ENCODE assay signal across 20 mouse cellular contexts in the genomic region with DNA sequence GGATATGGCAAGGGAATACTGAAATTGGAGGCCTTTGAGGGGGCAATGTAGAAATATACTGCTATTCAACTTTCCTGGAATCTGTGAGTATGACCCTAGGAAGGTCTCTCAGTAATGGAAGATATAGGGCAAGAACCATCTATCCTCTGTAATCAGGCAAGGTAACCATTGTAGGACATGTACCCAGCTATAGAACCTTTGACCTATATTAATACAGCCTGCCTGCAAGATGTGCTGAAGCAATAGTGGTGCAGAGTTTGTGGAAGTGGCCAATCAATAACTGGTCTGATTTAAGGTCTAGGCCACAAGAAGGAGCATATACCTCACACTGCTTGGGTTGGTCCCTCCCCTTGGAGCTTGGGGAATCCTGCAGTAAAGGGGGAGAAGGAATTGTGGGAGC. TPM values are rescaled to one million over a fixed set of nuclear protein-coding genes. Genes with fewer than 3 reads are reported as not detected.
"Had no signal": no experiment of that assay in that cellular context is flagged by ENCODE, and none has a peak within 500 bp of the region (broad histone marks: within the 10 kb centered on the region; RNA-seq: fewer than 3 reads in every experiment).

No protein-coding gene starts in this region.

- H3K27me3 ChIP-seq: neural tube, embryonic 13.5 days; neural tube, embryonic 15.5 days; stomach, embryonic 15.5 days had no signal

- DNase-seq: retina, postnatal 1 day; right cerebral cortex, adult 18-20 months; right cerebral cortex, postnatal 14 days; right cerebral cortex, postnatal 25 days; right cerebral cortex, postnatal 4 days; spleen, adult 18-20 months; thymus, adult 18-20 months; thymus, adult 2 months; thymus, postnatal 14 days; thymus, postnatal 25 days; thymus, postnatal 36 days; thymus, postnatal 4 days had no signal

- H3K4me3 ChIP-seq: neural tube, embryonic 13.5 days; neural tube, embryonic 15.5 days; stomach, embryonic 15.5 days had no signal

- H3K4me2 ChIP-seq: neural tube, embryonic 13.5 days; neural tube, embryonic 15.5 days; stomach, embryonic 15.5 days had no signal

- H3K9ac ChIP-seq: neural tube, embryonic 13.5 days; neural tube, embryonic 15.5 days; stomach, embryonic 15.5 days had no signal

- H3K36me3 ChIP-seq: stomach, embryonic 15.5 days had no signal

- H3K4me1 ChIP-seq: neural tube, embryonic 13.5 days; neural tube, embryonic 15.5 days; stomach, embryonic 15.5 days had no signal

- H3K27ac ChIP-seq: neural tube, embryonic 13.5 days; neural tube, embryonic 15.5 days; stomach, embryonic 15.5 days; stomach, postnatal 0 days had no signal

- H3K9me3 ChIP-seq: neural tube, embryonic 13.5 days; neural tube, embryonic 15.5 days; stomach, embryonic 15.5 days had no signal

RNA-seq across cellular contexts. Expression of gene Pp2d1, which starts 18.7 kb away (rescaled TPM):
- total RNA-seq: neutrophil, adult 5-6 weeks had no signal
- polyA plus RNA-seq: small intestine, adult 2 months; spleen, adult 2 months; thymus, adult 2 months; urinary bladder, adult 2 months had no signal
